Mouse (Mus musculus) bone marrow macrophage, adult 2 months (primary cell): ENCODE measurements around the gene Synrg.

Source experiments
- CTCF ChIP-seq: IDR thresholded peaks from 2 replicates; pipeline ENCODE4 v1.5.1; 2012; ENCODE audit warnings: low read depth, mild to moderate bottlenecking, low read length, moderate library complexity
- POLR2A ChIP-seq: IDR thresholded peaks from 2 replicates; pipeline ENCODE4 v1.6.1; 2012; ENCODE audit warnings: mild to moderate bottlenecking, low read depth, low read length, borderline replicate concordance

GRCm38 (mm10) chr11:84079887-84080286, 115.7 kb downstream of the Synrg start:
- TF ChIP-seq CTCF (no peak), POLR2A (no peak)
